Mouse (Mus musculus) adrenal gland, adult 2 months (tissue): ENCODE data around the gene Vmn1r195. TPM values are rescaled to one million over a fixed set of nuclear protein-coding genes. Genes with fewer than 3 reads are reported as not detected.
"Not testable (repeated sequence)": the region's sequence is repeated elsewhere in the genome, so short reads cannot be mapped to it uniquely, and the experiment has no call there.

Source experiments
- DNase-seq: peaks from one replicate; pipeline ENCODE4 v3.0.0; 2021
- long read RNA-seq: library from polyadenylated mRNA; stranded (forward); transcript quantifications from one replicate; pipeline ENCODE4 v2.0.0, GENCODE M21; 2021
- polyA plus RNA-seq: library from polyadenylated mRNA; depleted of rRNA; stranded (reverse); fragments of >200 nt; gene quantifications from 2 replicates; pipeline ENCODE4 v1.2.3, GENCODE M21; 2012; rRNA removed
- total RNA-seq, 2 experiments: library from RNA; stranded (reverse); gene quantifications; 2 replicates each; pipeline ENCODE4 v1.2.3; 2021

The Vmn1r195 gene
- total RNA-seq = not detected
- not detected in 2 replicates for polyA plus RNA-seq
- long read RNA-seq = 0 reads

GRCm38 (mm10) chr13:22270222-22270621, at the start of gene Vmn1r195:
Vmn1r195 (plus strand) TSS chr13:22270522.
- DNase-seq = not testable (repeated sequence)

GRCm38 (mm10) chr13:22223060-22223459, 47.3 kb upstream of the Vmn1r195 start, which contains the start of gene Vmn1r193:
Vmn1r193 (minus strand) TSS chr13:22223160.
- DNase-seq = not testable (repeated sequence)

GRCm38 (mm10) chr13:22243915-22244314, 26.4 kb upstream of the Vmn1r195 start, which contains the start of gene Vmn1r194:
Vmn1r194 (plus strand) TSS chr13:22244215.
- DNase-seq = no peak

GRCm38 (mm10) chr13:22271721-22272120, 1.4 kb downstream of the Vmn1r195 start:
- DNase-seq = no peak

GRCm38 (mm10) chr13:22284578-22284977, 14.3 kb downstream of the Vmn1r195 start:
- no peak for DNase-seq

GRCm38 (mm10) chr13:22289620-22290019, 19.3 kb downstream of the Vmn1r195 start, which contains the start of gene Vmn1r196:
Vmn1r196 (plus strand) TSS chr13:22289920.
- DNase-seq = no peak

- not testable (repeated sequence) for DNase-seq
Measured at GRCm38 (mm10) chr13:22308075-22308474, 37.8 kb downstream of the Vmn1r195 start.

GRCm38 (mm10) chr13:22315361-22315760, 45.0 kb downstream of the Vmn1r195 start:
- DNase-seq = no peak

- DNase-seq = no peak
Measured at GRCm38 (mm10) chr13:22317366-22317765, 47.0 kb downstream of the Vmn1r195 start.

GRCm38 (mm10) chr13:22320091-22320490, 49.8 kb downstream of the Vmn1r195 start:
- DNase-seq = no peak

- no peak for DNase-seq
Measured at GRCm38 (mm10) chr13:22324289-22324688, 54.0 kb downstream of the Vmn1r195 start, which contains the start of gene Vmn1r197. Vmn1r197 (plus strand) TSS chr13:22324589.

Other genes starting within 250 kb of the Vmn1r195 start
- 10 to 100 TPM; 14.2 to 18.9 TPM for gene Hist1h2ah, start 235.0 kb upstream of the Vmn1r195 start, total RNA-seq
- 1.0 and 16.0 TPM in 2 replicates for gene Hist1h2ah, start 235.0 kb upstream of the Vmn1r195 start, polyA plus RNA-seq
- gene Hist1h2bk, start 234.7 kb upstream of the Vmn1r195 start, total RNA-seq = 10 to 100 TPM; 27.4 to 48.0 TPM
- 1.9 and 3.2 TPM in 2 replicates for gene Hist1h2bk, start 234.7 kb upstream of the Vmn1r195 start, polyA plus RNA-seq
- 10 to 100 TPM; 48.5 to 52.2 TPM for gene Hist1h4i, start 229.2 kb upstream of the Vmn1r195 start, total RNA-seq
- gene Hist1h4i, start 229.2 kb upstream of the Vmn1r195 start, polyA plus RNA-seq = 11.4 and 12.7 TPM in 2 replicates
- 10 to 100 TPM; 14.1 to 18.2 TPM for gene Hist1h2ag, start 227.6 kb upstream of the Vmn1r195 start, total RNA-seq
- 0.45 TPM in 1 of 2 replicates, not detected in the other for gene Hist1h2ag, start 227.6 kb upstream of the Vmn1r195 start, polyA plus RNA-seq
- 10 to 100 TPM; 14.1 to 18.8 TPM for gene Hist1h2bj, start 227.3 kb upstream of the Vmn1r195 start, total RNA-seq
- gene Hist1h2bj, start 227.3 kb upstream of the Vmn1r195 start, polyA plus RNA-seq = 2.3 and 2.8 TPM in 2 replicates
- gene Vmn1r188, start 186.1 kb upstream of the Vmn1r195 start, total RNA-seq = not detected
- gene Vmn1r188, start 186.1 kb upstream of the Vmn1r195 start, polyA plus RNA-seq = not detected in 2 replicates
- gene Vmn1r189, start 164.7 kb upstream of the Vmn1r195 start, total RNA-seq = not detected
- not detected in 2 replicates for gene Vmn1r189, start 164.7 kb upstream of the Vmn1r195 start, polyA plus RNA-seq
- gene Vmn1r191, start 86.6 kb upstream of the Vmn1r195 start, total RNA-seq = not detected
- gene Vmn1r191, start 86.6 kb upstream of the Vmn1r195 start, polyA plus RNA-seq = not detected in 2 replicates
- not detected for gene Vmn1r192, start 79.4 kb upstream of the Vmn1r195 start, total RNA-seq
- gene Vmn1r192, start 79.4 kb upstream of the Vmn1r195 start, polyA plus RNA-seq = not detected in 2 replicates
- not detected for gene Vmn1r193, start 47.4 kb upstream of the Vmn1r195 start, total RNA-seq
- not detected in 2 replicates for gene Vmn1r193, start 47.4 kb upstream of the Vmn1r195 start, polyA plus RNA-seq
- not detected for gene Vmn1r194, start 26.3 kb upstream of the Vmn1r195 start, total RNA-seq
- not detected in 2 replicates for gene Vmn1r194, start 26.3 kb upstream of the Vmn1r195 start, polyA plus RNA-seq
- gene Vmn1r196, start 19.4 kb downstream of the Vmn1r195 start, total RNA-seq = not detected
- not detected in 2 replicates for gene Vmn1r196, start 19.4 kb downstream of the Vmn1r195 start, polyA plus RNA-seq
- gene Vmn1r197, start 54.1 kb downstream of the Vmn1r195 start, total RNA-seq = not detected
- gene Vmn1r197, start 54.1 kb downstream of the Vmn1r195 start, polyA plus RNA-seq = not detected in 2 replicates
- gene Vmn1r198, start 79.8 kb downstream of the Vmn1r195 start, total RNA-seq = not detected
- gene Vmn1r198, start 79.8 kb downstream of the Vmn1r195 start, polyA plus RNA-seq = not detected in 2 replicates
- gene Vmn1r199, start 109.3 kb downstream of the Vmn1r195 start, total RNA-seq = not detected
- not detected in 2 replicates for gene Vmn1r199, start 109.3 kb downstream of the Vmn1r195 start, polyA plus RNA-seq
- gene Vmn1r200, start 119.9 kb downstream of the Vmn1r195 start, total RNA-seq = not detected
- not detected in 2 replicates for gene Vmn1r200, start 119.9 kb downstream of the Vmn1r195 start, polyA plus RNA-seq
- gene Vmn1r201, start 201.4 kb downstream of the Vmn1r195 start, total RNA-seq = not detected
- not detected in 2 replicates for gene Vmn1r201, start 201.4 kb downstream of the Vmn1r195 start, polyA plus RNA-seq
- not detected for gene Vmn1r202, start 234.9 kb downstream of the Vmn1r195 start, total RNA-seq
- not detected in 2 replicates for gene Vmn1r202, start 234.9 kb downstream of the Vmn1r195 start, polyA plus RNA-seq
- gene Vmn1r203, start 247.6 kb downstream of the Vmn1r195 start, total RNA-seq = not detected
- gene Vmn1r203, start 247.6 kb downstream of the Vmn1r195 start, polyA plus RNA-seq = not detected in 2 replicates